Mouse (Mus musculus) bone marrow, adult 2 months (tissue): Measurements from ENCODE around the gene Mia.

Experiments
- CTCF ChIP-seq: fragments of 200-500 bp; IDR thresholded peaks from 2 replicates; pipeline ENCODE4 v1.5.1; 2011; ENCODE audit warnings: low read length, control low read depth; ENCODE audit not compliant: control insufficient read depth, insufficient read depth
- POLR2A ChIP-seq: fragments of 200-500 bp; IDR thresholded peaks from 2 replicates; pipeline ENCODE4 v1.6.1; 2011; ENCODE audit warnings: low read depth, mild to moderate bottlenecking, control low read depth, low read length, borderline replicate concordance; ENCODE audit not compliant: control insufficient read depth

- TF ChIP-seq CTCF (no peak), POLR2A (no peak)
Observed at GRCm38 (mm10) chr7:27221939-27222338, 41.0 kb upstream of the Mia start.
